Mouse (Mus musculus): Measurements from ENCODE around the gene Txn2. TPM values are rescaled to one million over a fixed set of nuclear protein-coding genes. Genes with fewer than 3 reads are reported as not detected.

Gene Txn2
- polyA plus RNA-seq, 1 experiment from 2014 or later: 248 TPM

DNA sequence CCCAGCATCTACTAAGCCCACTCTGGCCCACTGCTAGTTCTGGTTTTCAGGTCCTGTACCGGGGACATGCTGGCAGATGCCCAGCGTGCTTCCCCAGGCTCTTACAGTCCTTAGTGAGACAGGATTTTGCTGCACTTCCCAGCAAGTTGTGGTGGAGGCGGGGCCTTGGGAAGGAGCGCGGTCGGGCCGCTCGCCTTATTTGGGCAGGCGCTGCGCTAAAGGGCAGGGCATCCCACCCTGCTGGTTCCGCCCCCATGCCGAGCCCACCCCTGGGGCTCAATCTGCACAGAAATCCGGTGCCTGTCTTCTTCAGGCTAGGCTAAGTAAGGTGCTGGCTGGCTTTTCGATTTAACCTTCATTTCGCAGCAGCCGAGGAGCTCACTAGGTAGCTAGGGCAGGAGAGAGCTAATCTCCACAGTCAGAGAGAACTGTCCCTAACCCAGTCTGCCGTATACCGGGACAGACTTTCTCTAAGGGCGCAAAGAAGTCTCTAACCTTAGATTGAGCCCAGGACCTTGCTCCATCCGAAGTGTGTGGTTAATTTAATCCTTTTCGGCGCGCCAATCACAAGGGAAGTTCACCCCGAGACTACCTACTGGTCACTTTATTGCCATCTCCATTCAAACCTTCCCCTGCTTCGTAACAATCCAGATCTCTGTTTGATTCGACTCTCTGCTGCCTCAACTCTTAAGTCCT, 23.4 kb downstream of the Txn2 start:
- peak overlapping the region; percentile 47 for H3K4me3 ChIP-seq
- H3K27me3 ChIP-seq (replicated peaks): no peaks in the 10 kb centered on the region
- peak overlapping the region; percentile 84 for H3K27ac ChIP-seq (replicated peaks)
- H3K4me1 ChIP-seq: peaks cover 36% of the 10 kb centered on the region
- no peaks in the 10 kb centered on the region for H3K9me3 ChIP-seq
- H3K4me2 ChIP-seq: peak overlapping the region; percentile 74
- no peaks in the 10 kb centered on the region for H3K36me3 ChIP-seq
- peak overlapping the region; percentile 81 for H3K9ac ChIP-seq
- peak; percentile 60; the same call in 1 of the 2 replicates for ATAC-seq (ENCODE audit: extremely low read depth, insufficient number of reproducible peaks, low FRiP score, low TSS enrichment)
- 6% methylated on average over 26 of the region's 26 CpGs for WGBS

DNA sequence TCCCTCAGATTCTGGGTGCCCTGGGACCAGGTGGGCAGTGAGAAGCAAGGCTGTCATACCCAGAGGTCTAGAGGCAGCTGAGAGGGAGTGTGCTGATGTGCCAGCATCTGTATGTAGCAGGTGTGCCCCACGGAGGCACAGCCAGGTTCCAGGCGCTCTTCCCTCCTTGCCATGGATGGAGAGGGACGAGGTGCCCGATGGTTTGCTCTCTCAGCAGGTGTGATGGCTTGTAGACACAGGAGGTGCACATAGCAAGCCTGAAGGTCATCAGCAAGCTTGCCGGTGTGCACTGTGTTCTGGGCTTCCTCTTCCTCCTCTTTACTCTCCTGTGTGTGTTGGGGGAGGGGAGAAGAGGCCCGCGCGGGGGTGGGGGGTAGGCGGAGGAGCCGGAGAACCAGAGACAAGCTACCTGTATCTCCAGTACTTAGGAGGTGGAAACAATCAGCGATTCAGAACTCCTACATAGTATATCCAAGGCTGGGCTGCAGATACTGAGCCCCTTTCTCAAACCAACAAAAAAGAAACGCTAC, 24.4 kb downstream of the Txn2 start:
- Histone ChIP-seq H3K4me3 (no peak overlapping the region), H3K9ac (peak overlapping the region; percentile 50; the same call in 1 of the 2 replicates), H3K36me3 (no peaks in the 10 kb centered on the region), H3K9me3 (no peaks in the 10 kb centered on the region), H3K27me3 (replicated peaks) (no peaks in the 10 kb centered on the region), H3K27ac (replicated peaks) (peak overlapping the region; percentile 84; the same call in 1 of the 2 replicates), H3K4me1 (peaks cover 33% of the 10 kb centered on the region), H3K4me2 (peak overlapping the region; percentile 74)
- no peak for ATAC-seq (ENCODE audit: extremely low read depth, insufficient number of reproducible peaks, low FRiP score, low TSS enrichment)
- WGBS: 21% methylated on average over 12 of the region's 12 CpGs

DNA sequence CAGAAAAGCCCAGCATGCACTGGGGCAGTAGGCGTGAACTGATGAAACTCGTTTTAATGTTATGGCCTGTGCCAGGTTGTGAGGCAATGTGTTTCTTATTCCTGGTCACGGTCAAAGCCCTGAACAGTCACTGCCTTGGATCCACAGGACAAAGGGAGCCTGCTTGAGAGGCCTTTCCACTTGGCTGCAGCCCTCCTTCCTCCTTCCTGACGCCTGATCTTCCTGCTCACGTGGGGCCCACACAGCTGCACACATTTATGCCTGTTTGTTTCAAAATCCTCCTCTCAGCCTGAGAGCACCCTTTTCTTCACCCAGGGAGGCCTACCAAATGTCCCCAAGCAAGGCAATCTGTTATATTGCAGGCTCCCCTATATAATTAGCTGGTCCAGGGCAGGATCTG, 25.6 kb downstream of the Txn2 start:
- no peaks in the 10 kb centered on the region for H3K36me3 ChIP-seq
- H3K27ac ChIP-seq (replicated peaks): no peak overlapping the region
- H3K9me3 ChIP-seq: no peaks in the 10 kb centered on the region
- no peaks in the 10 kb centered on the region for H3K27me3 ChIP-seq (replicated peaks)
- no peak overlapping the region for H3K4me2 ChIP-seq
- no peak overlapping the region; the same call in 1 of the 2 replicates for H3K9ac ChIP-seq
- no peak for ATAC-seq (ENCODE audit: extremely low read depth, insufficient number of reproducible peaks, low FRiP score, low TSS enrichment)
- peaks cover 33% of the 10 kb centered on the region for H3K4me1 ChIP-seq
- WGBS: 67% methylated on average over 5 of the region's 5 CpGs
- H3K4me3 ChIP-seq: no peak overlapping the region

DNA sequence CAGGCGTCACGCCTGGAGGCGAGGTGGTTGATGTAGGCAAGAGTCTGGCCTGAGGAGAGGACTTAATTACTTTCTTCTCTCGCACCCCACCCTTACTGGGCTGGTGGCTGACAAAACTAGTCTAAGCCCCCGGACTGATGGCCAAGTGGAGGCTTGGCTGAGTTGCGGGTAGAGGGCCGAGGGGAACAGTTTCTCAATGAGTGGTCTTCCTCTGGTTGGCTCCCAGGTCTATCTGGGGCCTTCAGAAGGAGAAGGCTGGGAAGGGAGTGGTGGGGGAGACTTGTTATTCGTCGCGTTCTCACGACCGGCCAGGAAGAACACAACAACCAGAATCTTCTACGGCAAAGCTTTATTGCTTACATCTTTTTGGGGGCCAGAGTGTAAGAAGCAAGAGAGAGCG, 33.9 kb downstream of the Txn2 start:
- 81% methylated on average over 13 of the region's 14 CpGs for WGBS
- Histone ChIP-seq H3K9me3 (no peaks in the 10 kb centered on the region), H3K4me1 (peaks cover 6% of the 10 kb centered on the region; the same call in 1 of the 2 replicates), H3K4me2 (no peak overlapping the region), H3K9ac (no peak overlapping the region), H3K27ac (replicated peaks) (no peak overlapping the region), H3K4me3 (no peak overlapping the region), H3K36me3 (no peaks in the 10 kb centered on the region), H3K27me3 (replicated peaks) (no peaks in the 10 kb centered on the region)
- no peak for ATAC-seq (ENCODE audit: extremely low read depth, insufficient number of reproducible peaks, low FRiP score, low TSS enrichment)

DNA sequence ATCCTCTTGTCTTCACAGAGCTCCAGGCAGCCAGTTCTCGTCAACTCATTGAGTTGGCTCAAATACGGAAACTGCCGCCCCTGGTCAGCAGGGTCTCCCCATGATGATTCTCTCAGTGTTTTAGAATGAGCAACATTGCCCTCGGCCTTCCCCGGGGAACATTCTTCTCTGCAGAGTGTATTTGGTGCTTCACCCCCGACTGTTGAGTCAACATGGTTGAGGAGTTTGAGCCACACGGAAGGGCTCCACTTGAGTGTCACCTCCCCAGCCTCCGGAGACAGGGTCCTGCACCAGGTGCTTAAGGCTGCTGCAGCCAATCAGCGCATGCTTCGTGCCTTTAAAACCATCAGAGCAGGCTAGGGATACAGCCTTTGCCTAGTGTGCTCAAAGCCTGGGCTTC, 35.5 kb downstream of the Txn2 start:
- Histone ChIP-seq H3K9ac (no peak overlapping the region), H3K27me3 (replicated peaks) (no peaks in the 10 kb centered on the region), H3K27ac (replicated peaks) (no peak overlapping the region), H3K4me2 (no peak overlapping the region), H3K9me3 (no peaks in the 10 kb centered on the region), H3K4me1 (peaks cover 6% of the 10 kb centered on the region; the same call in 1 of the 2 replicates), H3K36me3 (no peaks in the 10 kb centered on the region), H3K4me3 (no peak overlapping the region)
- no peak for ATAC-seq (ENCODE audit: extremely low read depth, insufficient number of reproducible peaks, low FRiP score, low TSS enrichment)
- WGBS: 51% methylated on average over 10 of the region's 10 CpGs

DNA sequence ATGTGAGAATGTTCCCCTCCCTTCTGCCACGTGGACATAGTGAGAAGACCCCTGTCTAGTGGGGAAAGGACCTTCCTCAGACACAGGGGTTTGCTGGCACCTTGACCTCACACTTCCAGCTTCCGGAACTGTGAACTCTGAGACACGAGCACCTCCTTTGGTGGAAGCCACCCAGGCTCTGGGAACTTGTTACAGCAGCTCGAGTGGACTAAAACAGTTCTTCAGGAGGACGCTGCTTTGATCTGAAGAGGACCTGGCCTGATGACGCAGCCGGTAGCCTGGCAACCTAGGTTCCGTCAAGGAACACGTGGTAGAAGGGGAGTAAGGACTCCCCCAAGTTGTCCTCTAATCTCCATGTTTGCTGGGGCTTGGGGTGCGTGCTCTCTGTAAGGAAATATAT, 36.4 kb downstream of the Txn2 start:
- Histone ChIP-seq H3K36me3 (no peaks in the 10 kb centered on the region), H3K27ac (replicated peaks) (no peak overlapping the region), H3K4me1 (peaks cover 6% of the 10 kb centered on the region; the same call in 1 of the 2 replicates), H3K9me3 (no peaks in the 10 kb centered on the region), H3K9ac (no peak overlapping the region), H3K4me3 (no peak overlapping the region), H3K27me3 (replicated peaks) (no peaks in the 10 kb centered on the region), H3K4me2 (no peak overlapping the region)
- WGBS: 75% methylated on average over 10 of the region's 10 CpGs
- ATAC-seq (ENCODE audit: extremely low read depth, insufficient number of reproducible peaks, low FRiP score, low TSS enrichment): no peak

DNA sequence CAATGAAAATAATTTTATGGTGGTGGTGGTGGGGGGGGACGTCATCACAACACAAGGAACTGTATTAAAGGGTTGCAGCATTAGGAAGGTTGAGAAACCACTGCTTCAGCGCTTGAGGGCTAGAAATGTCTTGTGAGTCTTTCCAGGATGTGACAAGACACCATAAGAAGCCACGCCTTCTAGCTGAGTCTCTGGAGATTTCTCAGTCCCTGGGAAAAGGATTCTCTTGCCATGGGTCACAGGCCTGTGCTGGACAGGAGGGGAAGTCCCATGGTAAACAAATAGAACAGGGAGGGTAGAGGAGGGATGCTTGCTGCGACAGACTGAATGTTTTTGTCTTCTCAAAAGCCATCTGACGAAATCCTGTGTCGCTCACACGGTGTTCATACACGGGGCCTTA, 37.0 kb downstream of the Txn2 start:
- Histone ChIP-seq H3K4me3 (no peak overlapping the region), H3K9ac (no peak overlapping the region), H3K27ac (replicated peaks) (no peak overlapping the region), H3K27me3 (replicated peaks) (no peaks in the 10 kb centered on the region), H3K4me1 (peaks cover 11% of the 10 kb centered on the region), H3K4me2 (no peak overlapping the region), H3K36me3 (no peaks in the 10 kb centered on the region), H3K9me3 (no peaks in the 10 kb centered on the region)
- no peak for ATAC-seq (ENCODE audit: extremely low read depth, insufficient number of reproducible peaks, low FRiP score, low TSS enrichment)
- WGBS: 70% methylated on average over 8 of the region's 8 CpGs

DNA sequence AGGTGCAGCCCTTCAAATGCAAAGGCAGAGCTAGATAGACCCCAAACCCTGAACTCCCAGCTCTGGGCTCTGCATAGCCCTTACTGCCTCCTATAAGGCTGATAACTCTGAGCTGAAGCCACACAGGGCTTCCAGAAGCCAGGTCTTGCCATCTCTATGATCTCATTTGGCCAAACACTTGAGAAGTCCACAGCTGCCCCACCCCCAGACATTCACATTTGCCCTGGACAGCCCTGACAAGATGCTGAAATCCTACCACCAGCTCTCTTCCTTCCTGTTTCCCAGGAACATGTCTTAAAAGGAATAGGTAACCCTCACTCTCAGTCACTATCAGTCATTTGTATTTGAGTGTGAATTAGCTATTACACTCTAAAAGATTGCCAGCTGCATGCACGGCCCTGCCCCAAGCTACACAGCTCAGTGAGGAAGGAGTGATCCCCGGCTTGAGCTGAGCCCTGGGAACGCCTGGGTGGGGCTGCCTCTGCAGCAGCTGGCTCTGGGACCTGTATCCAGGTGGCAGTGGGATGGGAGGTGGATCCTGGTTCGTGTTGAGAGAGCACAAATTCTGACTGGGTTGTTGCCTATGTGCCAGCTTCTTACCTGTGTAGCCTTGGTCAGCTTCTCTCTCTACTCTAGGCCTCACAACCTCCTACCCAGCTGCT, 38.9 kb downstream of the Txn2 start:
- H3K9me3 ChIP-seq: no peaks in the 10 kb centered on the region
- H3K27me3 ChIP-seq (replicated peaks): no peaks in the 10 kb centered on the region
- no peak overlapping the region for H3K4me2 ChIP-seq
- H3K4me3 ChIP-seq: no peak overlapping the region
- 54% methylated on average over 4 of the region's 4 CpGs for WGBS
- ATAC-seq (ENCODE audit: extremely low read depth, insufficient number of reproducible peaks, low FRiP score, low TSS enrichment): no peak
- no peak overlapping the region for H3K9ac ChIP-seq
- H3K27ac ChIP-seq (replicated peaks): no peak overlapping the region
- no peaks in the 10 kb centered on the region for H3K36me3 ChIP-seq
- H3K4me1 ChIP-seq: peaks cover 16% of the 10 kb centered on the region

DNA sequence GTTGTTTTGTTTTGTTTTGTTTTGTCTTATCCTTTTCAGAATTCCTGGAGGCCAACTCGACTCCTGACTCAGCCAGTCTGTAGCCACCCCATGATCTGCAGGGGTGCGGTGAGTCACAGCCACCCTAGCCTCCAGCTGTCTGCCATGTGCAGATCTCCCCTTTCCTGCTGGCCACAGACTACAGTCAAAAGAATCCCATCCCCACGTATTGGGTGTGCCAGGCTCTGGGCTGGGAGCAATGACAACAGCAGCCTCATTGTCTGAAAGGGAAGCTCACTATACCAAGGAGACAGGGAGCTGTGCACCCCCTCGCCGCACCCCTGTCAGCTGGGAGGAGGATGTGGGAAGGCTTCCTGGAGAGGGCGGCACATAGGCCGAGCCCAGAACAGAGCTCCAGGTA, 40.5 kb downstream of the Txn2 start:
- no peak overlapping the region for H3K4me2 ChIP-seq
- H3K36me3 ChIP-seq: no peaks in the 10 kb centered on the region
- no peak overlapping the region for H3K9ac ChIP-seq
- no peaks in the 10 kb centered on the region for H3K27me3 ChIP-seq (replicated peaks)
- WGBS: 53% methylated on average over 7 of the region's 7 CpGs
- peaks cover 20% of the 10 kb centered on the region for H3K4me1 ChIP-seq
- no peak overlapping the region for H3K4me3 ChIP-seq
- no peaks in the 10 kb centered on the region for H3K9me3 ChIP-seq
- no peak for ATAC-seq (ENCODE audit: extremely low read depth, insufficient number of reproducible peaks, low FRiP score, low TSS enrichment)
- no peak overlapping the region for H3K27ac ChIP-seq (replicated peaks)

DNA sequence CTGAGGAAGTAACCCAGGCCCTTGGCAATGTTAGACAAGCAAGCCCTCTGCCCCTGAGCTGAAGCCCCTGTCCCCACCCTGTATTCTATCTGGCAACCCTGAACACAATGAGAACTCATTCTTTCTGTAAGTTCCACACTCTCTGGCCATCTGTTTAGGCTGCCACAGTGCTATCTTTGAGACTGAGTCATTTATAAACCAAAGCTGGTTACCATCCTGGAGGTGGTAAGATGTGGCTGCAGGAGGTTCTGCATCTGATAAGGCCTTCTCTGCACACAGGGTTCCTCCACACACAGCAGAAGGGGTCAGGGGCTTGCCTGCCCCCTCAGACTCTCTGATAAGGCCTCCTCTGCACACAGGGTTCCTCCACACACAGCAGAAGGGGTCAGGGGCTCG, 41.7 kb downstream of the Txn2 start:
- H3K4me1 ChIP-seq: peaks cover 28% of the 10 kb centered on the region
- no peak overlapping the region for H3K4me3 ChIP-seq
- no peaks in the 10 kb centered on the region for H3K27me3 ChIP-seq (replicated peaks)
- no peak overlapping the region for H3K9ac ChIP-seq
- 0 out of 2 replicates have a peak overlapping the region, but pooled peaks have one; percentile 28 for H3K27ac ChIP-seq (replicated peaks)
- H3K4me2 ChIP-seq: no peak overlapping the region
- ATAC-seq (ENCODE audit: extremely low read depth, insufficient number of reproducible peaks, low FRiP score, low TSS enrichment): no peak
- H3K36me3 ChIP-seq: no peaks in the 10 kb centered on the region
- H3K9me3 ChIP-seq: no peaks in the 10 kb centered on the region
- 41% methylated on average over 1 of the region's 1 CpGs for WGBS

DNA sequence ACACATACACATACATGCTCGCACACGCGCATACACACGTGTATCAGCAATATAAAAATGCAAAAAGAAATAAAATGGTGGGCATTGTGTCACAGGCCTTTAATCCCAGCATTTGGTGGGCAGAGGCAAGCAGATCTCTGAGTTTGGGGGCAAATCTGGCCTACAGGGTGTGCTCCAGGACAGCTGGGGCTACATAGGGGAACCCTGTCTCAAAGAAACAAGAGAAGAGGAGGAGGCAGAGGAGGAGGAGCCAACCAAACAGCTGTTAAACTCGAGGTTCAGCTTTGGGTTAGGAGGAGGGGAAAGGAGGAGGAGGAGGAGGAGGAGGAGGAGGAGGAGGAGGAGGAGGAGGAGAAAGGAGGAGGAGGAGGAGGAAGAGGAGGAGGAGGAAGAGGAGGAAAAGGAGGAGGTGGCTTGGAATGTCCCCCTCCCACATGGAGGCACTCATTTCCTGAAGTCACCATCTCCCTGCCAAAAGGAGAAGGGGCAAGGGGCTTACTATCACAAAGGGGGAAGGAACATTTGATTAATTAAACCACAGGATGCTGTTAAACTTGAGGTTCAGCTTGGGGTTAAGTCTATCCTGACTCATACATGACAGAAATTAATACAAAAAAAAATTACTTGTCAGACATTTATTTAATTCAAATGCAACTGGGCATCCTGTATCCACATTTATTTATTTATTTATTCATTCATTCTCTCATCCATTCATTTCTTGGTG, 42.3 kb downstream of the Txn2 start:
- Histone ChIP-seq H3K9me3 (no peaks in the 10 kb centered on the region), H3K27ac (replicated peaks) (peak overlapping the region; percentile 28), H3K4me1 (peaks cover 32% of the 10 kb centered on the region), H3K4me3 (no peak overlapping the region), H3K4me2 (no peak overlapping the region), H3K36me3 (no peaks in the 10 kb centered on the region), H3K9ac (no peak overlapping the region), H3K27me3 (replicated peaks) (no peaks in the 10 kb centered on the region)
- no peak for ATAC-seq (ENCODE audit: extremely low read depth, insufficient number of reproducible peaks, low FRiP score, low TSS enrichment)
- WGBS: 93% methylated on average over 4 of the region's 5 CpGs

Measured in heart, embryonic 13.5 days (tissue).